Mouse (Mus musculus) liver, embryonic 14.5 days (tissue): ENCODE measurements at regions not wholly inside any gene's neighbourhood (a gene's known extent, or its start where the extent isn't known, plus 50 kb on each side); places are given as distances from the start of the nearest gene placed in this dataset.

Experiments used
- CTCF ChIP-seq: IDR thresholded peaks from 2 replicates; pipeline ENCODE4 v1.5.1; 2016; ENCODE audit warnings: antibody characterized with exemption, low read depth, control low read depth
- EP300 ChIP-seq: IDR thresholded peaks from 2 replicates; pipeline ENCODE4 v1.6.1; 2016; ENCODE audit warnings: antibody characterized with exemption, low read depth

- TF ChIP-seq CTCF = no peak
- no peak for TF ChIP-seq EP300
Measured at GRCm38 (mm10) chr13:28520127-28520482, 262.8 kb downstream of the Gm11361 start.
